Mouse (Mus musculus) cerebellum, postnatal 36 days (tissue): ENCODE results near the gene Uqcrc2.

ENCODE experiments used
- DNase-seq, 2 experiments: peaks; one replicate each; pipeline ENCODE4 v3.0.0; 2021 to 2022; ENCODE audit warnings: mixed read lengths in 2 of 2

Uqcrc2 gene

DNA sequence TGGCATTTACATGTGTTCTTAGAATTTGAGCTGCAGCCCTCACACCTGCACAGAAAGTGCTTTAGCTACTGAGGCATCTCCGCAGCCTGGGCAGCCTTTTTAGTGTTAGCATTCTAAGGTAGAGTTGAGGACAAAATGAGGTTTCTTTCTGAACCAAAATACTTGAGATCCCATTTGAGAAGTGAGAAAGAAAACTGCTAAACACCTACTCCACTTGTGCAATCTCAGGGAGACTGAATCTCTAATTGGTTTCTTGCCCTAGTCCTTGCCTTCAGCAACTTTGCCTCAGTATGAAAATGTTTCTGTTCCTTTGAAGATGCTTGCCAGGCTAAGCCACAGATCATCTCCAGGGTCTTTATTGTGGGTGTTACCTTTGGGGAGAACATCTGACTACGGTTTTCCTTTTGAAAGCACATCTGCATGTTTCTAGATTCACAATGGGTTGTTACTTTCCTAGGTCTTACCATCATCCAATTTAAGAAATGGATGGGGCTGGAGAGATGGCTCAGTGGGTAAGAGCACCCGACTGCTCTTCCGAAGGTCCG, 58.9 kb downstream of the Uqcrc2 start:
- no peak for DNase-seq

DNA sequence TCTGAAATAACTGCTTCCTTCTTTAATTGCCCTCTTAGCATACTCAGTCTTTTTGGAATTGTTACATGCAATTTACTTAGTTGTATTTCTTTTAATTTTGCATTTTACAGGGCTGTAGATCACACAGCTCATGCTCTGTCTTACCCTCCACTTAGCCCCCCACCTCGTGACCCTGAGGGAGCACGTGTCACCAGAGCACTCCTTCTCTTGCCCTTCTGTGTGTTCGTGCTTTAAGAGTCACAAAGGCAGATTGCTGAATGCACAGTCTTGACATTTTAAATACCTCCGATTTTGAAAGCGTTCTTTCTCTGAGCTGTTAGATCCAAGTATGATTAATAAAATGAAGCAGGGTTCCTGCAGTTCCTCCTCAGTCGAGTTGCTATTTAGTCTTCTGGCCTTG, 60.2 kb downstream of the Uqcrc2 start:
- DNase-seq = no peak

DNA sequence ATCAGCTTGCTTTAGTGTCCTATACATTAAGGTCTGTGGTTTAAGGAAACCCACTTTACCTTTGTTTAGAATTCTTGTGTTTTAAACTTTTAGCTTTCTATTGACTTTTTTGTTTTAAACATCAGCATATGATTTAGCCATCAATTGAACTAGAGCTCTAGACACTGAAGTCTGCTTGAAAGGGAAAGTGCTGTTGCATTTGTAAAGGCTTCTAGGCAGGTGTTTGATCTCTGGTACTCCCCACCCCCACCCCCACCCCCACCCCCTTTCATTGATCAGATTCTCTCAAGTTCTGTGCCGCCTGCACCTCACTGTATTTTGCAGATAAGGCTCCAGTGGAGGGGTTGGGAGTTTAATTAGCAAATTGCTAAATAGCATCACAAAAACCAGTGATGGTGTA, 60.7 kb downstream of the Uqcrc2 start:
- DNase-seq = no peak

DNA sequence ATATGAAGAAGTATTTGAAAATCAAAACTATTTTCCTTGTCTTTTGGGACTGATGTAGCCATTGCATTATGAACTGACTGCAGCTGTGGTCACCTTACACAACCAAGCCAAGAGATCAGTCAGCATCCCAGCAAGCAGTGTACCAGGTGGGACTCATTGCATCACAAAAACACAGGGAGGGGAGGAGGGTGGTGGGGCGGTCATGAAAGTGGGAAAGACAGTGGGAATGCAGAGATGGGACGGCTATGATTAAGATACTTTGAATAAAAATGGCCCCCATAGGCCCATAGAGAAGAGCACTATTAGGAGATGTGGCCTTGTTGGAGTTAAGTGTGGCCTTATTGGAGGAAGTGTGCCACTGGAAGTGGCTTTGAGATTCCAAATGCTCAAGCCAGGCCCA, 61.4 kb downstream of the Uqcrc2 start:
- no peak for DNase-seq

DNA sequence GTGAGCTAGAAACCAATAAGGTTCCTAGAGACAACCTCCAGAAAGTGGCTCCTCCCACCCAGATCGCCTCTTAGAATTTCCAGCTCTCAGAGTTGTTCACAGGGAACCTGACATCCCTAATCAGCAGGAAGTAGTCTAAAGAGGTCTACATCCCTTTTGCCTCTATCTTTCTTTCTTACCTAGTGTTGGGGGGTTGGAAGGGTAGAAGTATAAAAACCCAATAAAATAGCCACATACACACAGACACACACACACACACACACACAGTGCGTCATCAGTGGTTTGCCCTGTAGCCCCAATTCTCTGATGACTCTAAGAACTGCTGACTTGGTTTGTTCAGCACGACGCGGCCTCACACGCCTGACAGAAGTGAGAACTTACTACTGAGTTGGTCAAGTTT, 64.6 kb downstream of the Uqcrc2 start:
- DNase-seq = no peak

DNA sequence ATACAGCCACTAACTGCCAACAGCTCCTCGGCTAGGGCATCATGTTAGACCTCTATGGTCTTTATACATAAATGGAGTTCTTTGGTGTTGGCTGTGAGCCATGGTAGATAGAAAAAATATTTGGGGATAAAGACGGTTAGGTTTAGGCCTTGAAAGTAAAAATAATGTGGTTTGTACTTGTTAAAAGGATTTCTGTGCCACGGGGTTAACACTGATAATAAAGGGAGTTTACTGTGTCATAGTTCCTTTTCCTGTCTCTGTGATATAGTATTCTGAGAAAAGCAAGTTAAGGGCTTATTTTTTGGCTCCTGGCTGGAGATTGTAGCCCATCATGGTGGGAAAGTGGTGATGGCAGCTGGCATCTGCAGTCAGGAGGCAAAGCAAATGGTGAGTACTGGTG, 68.9 kb downstream of the Uqcrc2 start:
- no peak for DNase-seq
